Mouse (Mus musculus): ENCODE measurements around the gene Add3. TPM values are rescaled to one million over a fixed set of nuclear protein-coding genes. Genes with fewer than 3 reads are reported as not detected.

Gene Add3
- total and polyA plus RNA-seq, 3 experiments: 14.0 to 52.9 TPM; not detected in 1

DNA sequence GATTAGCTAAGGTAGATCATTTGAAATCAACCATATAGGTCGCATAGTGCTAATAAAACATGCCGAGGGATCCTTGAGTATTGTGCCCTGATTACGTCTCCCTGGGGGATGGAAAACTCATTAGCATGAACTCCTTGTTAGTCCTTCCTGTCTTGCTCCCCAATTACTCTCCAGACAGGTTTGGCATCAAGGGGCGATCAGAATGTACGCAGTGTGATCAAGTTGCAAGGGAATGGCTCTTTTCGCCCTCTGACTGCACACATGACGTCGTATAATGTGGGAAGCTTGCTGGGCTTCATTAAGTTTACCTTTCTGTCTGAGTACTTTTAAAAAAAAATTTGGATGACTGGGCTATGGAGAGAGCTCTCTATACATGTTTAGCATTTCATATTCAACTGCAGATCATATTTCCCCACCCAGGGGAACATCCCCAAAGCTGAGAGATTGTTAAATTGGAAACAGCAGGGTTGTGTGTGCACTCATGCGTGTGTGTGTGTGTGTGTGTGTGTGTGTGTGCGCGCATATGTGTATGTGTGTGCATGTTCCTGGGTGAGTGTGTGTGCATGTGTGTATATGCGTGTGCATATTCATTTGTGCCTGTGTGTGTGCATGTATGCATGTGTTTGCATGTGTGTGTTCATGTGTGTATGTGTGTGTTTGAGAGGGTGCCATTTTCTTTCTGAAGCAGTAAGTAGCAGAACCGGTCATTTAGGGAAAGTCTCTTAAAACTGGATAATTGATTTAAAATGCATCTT is 3.7 kb upstream of the Add3 start:
- Histone ChIP-seq H3K36me3 (ENCODE audit: control insufficient read depth in 1 of 2, insufficient read depth in 2 of 2, low read length in 2 of 2) (peaks cover 0 to 4% of the 10 kb centered on the region in 2 experiments; a peak in 1 of 4 replicates), H3K27me3 (ENCODE audit: control insufficient read depth in 1 of 2, insufficient read depth in 2 of 2, low read length in 2 of 2) (peaks cover 5 to 22% of the 10 kb centered on the region in 2 experiments), H3K4me1 (ENCODE audit: control insufficient read depth in 1 of 2, insufficient read depth in 2 of 2, low read length in 2 of 2) (no peaks in the 10 kb centered on the region; a peak in 1 of 4 replicates), H3K9ac (ENCODE audit: control insufficient read depth, low read depth, low read length, poor library complexity, severe bottlenecking) (no peak overlapping the region), H3K9me3 (replicated peaks; ENCODE audit: insufficient read depth, low read length) (no peaks in the 10 kb centered on the region), H3K79me2 (ENCODE audit: control insufficient read depth, insufficient read depth, low read length, poor library complexity) (no peaks in the 10 kb centered on the region), H3K4me3 (ENCODE audit: control insufficient read depth in 1 of 2, insufficient read depth in 1 of 2, low read depth in 2 of 2, low read length in 2 of 2) (no peak overlapping the region), H3K27ac (ENCODE audit: control insufficient read depth, low read depth, low read length) (no peak overlapping the region)
- no peak for DNase-seq (ENCODE audit: low read depth, low spot score)
- no peak for TF ChIP-seq SMC3 (IDR thresholded peaks at IDR 0.05; ENCODE audit: low read depth, low read length)
- TF ChIP-seq USF1 (IDR thresholded peaks at IDR 0.05; ENCODE audit: low read depth, low read length): no peak
- no peak for TF ChIP-seq RAD21 (IDR thresholded peaks at IDR 0.05; ENCODE audit: low read depth, low read length)
- TF ChIP-seq MAX (IDR thresholded peaks at IDR 0.05; ENCODE audit: low read length): no peak
- TF ChIP-seq UBTF (IDR thresholded peaks at IDR 0.05; ENCODE audit: borderline replicate concordance, insufficient read depth, low read depth, low read length): no peak
- TF ChIP-seq ZMIZ1 (IDR thresholded peaks at IDR 0.05; ENCODE audit: low read depth, low read length): no peak
- TF ChIP-seq RCOR1 (IDR thresholded peaks at IDR 0.05; ENCODE audit: low read depth, low read length): no peak
- no peak for TF ChIP-seq TBP (IDR thresholded peaks at IDR 0.05; ENCODE audit: low read depth, low read length)
- TF ChIP-seq MYC (IDR thresholded peaks at IDR 0.05; ENCODE audit: low read depth, low read length): no peak
- no peak for TF ChIP-seq NELFE (IDR thresholded peaks at IDR 0.05; ENCODE audit: low read depth, low read length)
- no peak for TF ChIP-seq TAL1 (IDR thresholded peaks at IDR 0.05; ENCODE audit: low read length)
- TF ChIP-seq GATA1 (IDR thresholded peaks at IDR 0.05; ENCODE audit: low read depth, low read length): no peak
- no peak for TF ChIP-seq SIN3A (IDR thresholded peaks at IDR 0.05; ENCODE audit: low read length)
- TF ChIP-seq POLR2A (IDR thresholded peaks at IDR 0.05; ENCODE audit: control insufficient read depth in 1 of 2, insufficient read depth in 1 of 2, low read depth in 1 of 2, low read length in 2 of 2, poor library complexity in 1 of 2): no peak
- TF ChIP-seq CTCF (IDR thresholded peaks at IDR 0.05 in 2 of 3, conservative IDR thresholded peaks at IDR 0.05 in 1 of 3; ENCODE audit: control insufficient read depth in 1 of 3, insufficient read depth in 1 of 3, low read depth in 2 of 3, low read length in 3 of 3, poor library complexity in 1 of 3, severe bottlenecking in 1 of 3): no peak

DNA sequence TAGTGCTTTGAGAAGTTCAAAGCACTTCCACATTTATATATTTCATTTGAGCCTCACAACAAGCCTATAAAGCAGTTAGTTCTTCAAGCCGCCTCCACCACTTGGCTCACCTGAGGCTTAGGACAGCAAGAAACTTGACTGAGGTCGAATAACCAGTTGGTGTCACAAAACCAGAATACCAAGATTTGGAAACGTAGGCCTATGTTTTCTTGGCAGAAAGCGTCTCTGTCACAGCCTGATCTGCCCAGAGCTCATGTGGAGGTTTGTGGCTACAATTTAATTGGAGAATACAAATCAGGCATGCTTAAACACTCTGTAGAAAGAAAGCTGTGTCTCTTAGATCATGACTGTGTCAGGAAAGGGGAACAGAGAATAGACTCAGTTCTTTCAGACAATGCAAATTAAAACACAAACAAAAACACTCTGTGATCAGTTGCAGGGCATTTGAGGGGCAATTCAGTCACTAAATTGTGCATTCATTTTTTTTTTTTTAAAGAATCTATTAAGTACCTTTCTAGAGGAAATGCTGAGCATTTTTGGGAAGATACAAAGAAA is 3.0 kb upstream of the Add3 start:
- no peak for TF ChIP-seq SMC3 (IDR thresholded peaks at IDR 0.05; ENCODE audit: low read depth, low read length)
- no peak for TF ChIP-seq GABPA (IDR thresholded peaks at IDR 0.05; ENCODE audit: low read depth, low read length)
- TF ChIP-seq RAD21 (IDR thresholded peaks at IDR 0.05; ENCODE audit: low read depth, low read length): no peak
- no peak for TF ChIP-seq USF1 (IDR thresholded peaks at IDR 0.05; ENCODE audit: low read depth, low read length)
- TF ChIP-seq NELFE (IDR thresholded peaks at IDR 0.05; ENCODE audit: low read depth, low read length): no peak
- TF ChIP-seq ZMIZ1 (IDR thresholded peaks at IDR 0.05; ENCODE audit: low read depth, low read length): no peak
- no peak for TF ChIP-seq ZNF384 (IDR thresholded peaks at IDR 0.05; ENCODE audit: low read depth, low read length)
- TF ChIP-seq BHLHE40 (IDR thresholded peaks at IDR 0.05; ENCODE audit: borderline replicate concordance, low read depth, low read length): no peak
- TF ChIP-seq GATA1 (IDR thresholded peaks at IDR 0.05; ENCODE audit: low read depth, low read length): no peak
- no peak for TF ChIP-seq CHD1 (IDR thresholded peaks at IDR 0.05; ENCODE audit: low read depth, low read length)
- TF ChIP-seq ETS1 (IDR thresholded peaks at IDR 0.05; ENCODE audit: low read depth, low read length): no peak
- no peak for TF ChIP-seq EP300 (IDR thresholded peaks at IDR 0.05; ENCODE audit: low read depth in 1 of 2, low read length in 2 of 2)
- no peaks in the 10 kb centered on the region for H3K79me2 ChIP-seq (ENCODE audit: control insufficient read depth, insufficient read depth, low read length, poor library complexity)
- no peak overlapping the region for H3K9ac ChIP-seq (ENCODE audit: control insufficient read depth, low read depth, low read length, poor library complexity, severe bottlenecking)
- no peaks in the 10 kb centered on the region; a peak in 1 of 4 replicates for H3K4me1 ChIP-seq (ENCODE audit: control insufficient read depth in 1 of 2, insufficient read depth in 2 of 2, low read length in 2 of 2)
- DNase-seq (ENCODE audit: low read depth, low spot score): no peak
- H3K36me3 ChIP-seq (ENCODE audit: control insufficient read depth in 1 of 2, insufficient read depth in 2 of 2, low read length in 2 of 2): peaks cover 0 to 4% of the 10 kb centered on the region in 2 experiments; a peak in 1 of 4 replicates
- no peak overlapping the region for H3K27ac ChIP-seq (ENCODE audit: control insufficient read depth, low read depth, low read length)
- peaks cover 5 to 22% of the 10 kb centered on the region in 2 experiments for H3K27me3 ChIP-seq (ENCODE audit: control insufficient read depth in 1 of 2, insufficient read depth in 2 of 2, low read length in 2 of 2)
- no peaks in the 10 kb centered on the region for H3K9me3 ChIP-seq (replicated peaks; ENCODE audit: insufficient read depth, low read length)
- H3K4me3 ChIP-seq (ENCODE audit: control insufficient read depth in 1 of 2, insufficient read depth in 1 of 2, low read depth in 2 of 2, low read length in 2 of 2): no peak overlapping the region
